Mouse (Mus musculus) midbrain, embryonic 16.5 days (tissue): ENCODE results near the gene Mrpl22. TPM values are rescaled to one million over a fixed set of nuclear protein-coding genes. Genes with fewer than 3 reads are reported as not detected.
"Not testable (repeated sequence)": the region's sequence is repeated elsewhere in the genome, so short reads cannot be mapped to it uniquely, and the experiment has no call there.

Source experiments
- ATAC-seq: fragments of 200-750 bp; cut with Nextera tagmentation; 2 replicates; pipeline ENCODE4 v1.8.0; 2017; ENCODE audit warnings: moderate TSS enrichment
- H3K27ac ChIP-seq: fragments of 300-500 bp; sonication (generic); 2 replicates; pipeline ENCODE4 v1.5.1; 2014; ENCODE audit warnings: mild to moderate bottlenecking, low read length, mixed read lengths
- H3K27me3 ChIP-seq: fragments of 300-500 bp; sonication (generic); 2 replicates; pipeline ENCODE4 v1.6.1; 2014; ENCODE audit warnings: low read depth, low read length, mixed read lengths; ENCODE audit not compliant: control insufficient read depth, insufficient read depth
- H3K36me3 ChIP-seq: fragments of 300-500 bp; sonication (generic); 2 replicates; pipeline ENCODE4 v1.6.1; 2014; ENCODE audit warnings: mild to moderate bottlenecking, low read length, moderate library complexity, mixed read lengths; ENCODE audit not compliant: control insufficient read depth, insufficient read depth
- H3K4me1 ChIP-seq: fragments of 300-500 bp; sonication (generic); 2 replicates; pipeline ENCODE4 v1.6.1; 2014; ENCODE audit warnings: mild to moderate bottlenecking, low read length, mixed read lengths; ENCODE audit not compliant: control insufficient read depth, insufficient read depth
- H3K4me2 ChIP-seq: fragments of 300-500 bp; sonication (generic); 2 replicates; pipeline ENCODE4 v1.6.1; 2014; ENCODE audit warnings: mild to moderate bottlenecking, low read length, mixed read lengths
- H3K4me3 ChIP-seq: fragments of 300-500 bp; sonication (generic); 2 replicates; pipeline ENCODE4 v1.5.1; 2014; ENCODE audit warnings: low read depth, mild to moderate bottlenecking, low read length, moderate library complexity, mixed read lengths
- H3K9ac ChIP-seq: fragments of 300-500 bp; sonication (generic); 2 replicates; pipeline ENCODE4 v1.6.1; 2014; ENCODE audit warnings: low read depth, low read length, mixed read lengths
- H3K9me3 ChIP-seq: fragments of 300-500 bp; sonication (generic); replicated peaks from 2 replicates; pipeline ENCODE4 v1.6.1; 2014; ENCODE audit warnings: mild to moderate bottlenecking, low read length, mixed read lengths; ENCODE audit not compliant: control insufficient read depth, poor library complexity, severe bottlenecking
- whole genome bisulfite sequencing: fragments of 180-500 bp; shearing (Covaris S2); extraction: QIAGEN DNeasy Blood & Tissue Kit; methylation state at CpG from one replicate; pipeline ENCODE4 v1.1.7; 2014; 5-methylcytosine and 5-hydroxymethylcytosine counted together
- polyA plus RNA-seq: library from polyadenylated mRNA; unstranded; fragments of >200 nt; fragmentation: Nextera tagmentation; extraction: Ambion mirVana; gene quantifications from 2 replicates; pipeline ENCODE4 v1.2.1, GENCODE M21; 2015

The Mrpl22 gene
- polyA plus RNA-seq, 1 experiment from 2014 or later = 88.5 TPM

GRCm38 (mm10) chr11:58198663-58199062 lies 27.2 kb downstream of the Mrpl22 start:
- H3K4me2 ChIP-seq = peak overlapping the region; percentile 58
- 84% methylated on average over 4 of the region's 4 CpGs for WGBS
- H3K36me3 ChIP-seq = no peaks in the 10 kb centered on the region
- no peak overlapping the region for H3K4me3 ChIP-seq
- no peaks in the 10 kb centered on the region for H3K9me3 ChIP-seq
- H3K9ac ChIP-seq = no peak overlapping the region
- H3K4me1 ChIP-seq = no peaks in the 10 kb centered on the region
- no peaks in the 10 kb centered on the region for H3K27me3 ChIP-seq
- H3K27ac ChIP-seq = no peak overlapping the region
- no peak for ATAC-seq

GRCm38 (mm10) chr11:58199229-58200037 lies 28.0 kb downstream of the Mrpl22 start, which contains the start of the genes Igtp and Irgm2:
TSS of gene Igtp (plus strand) at chr11:58199556.
TSS of gene Irgm2 (plus strand) at chr11:58199618.
- WGBS = 10% methylated on average over 13 of the region's 15 CpGs
- H3K4me3 ChIP-seq = peak within 1 kb of the TSS; percentile 30
- not testable (repeated sequence) for H3K36me3 ChIP-seq, ATAC-seq, H3K4me1 ChIP-seq, H3K9me3 ChIP-seq, H3K27me3 ChIP-seq, H3K27ac ChIP-seq
- H3K9ac ChIP-seq = peak within 1 kb of the TSS; percentile 41; the same call in 1 of the 2 replicates
- peak within 1 kb of the TSS; percentile 58 for H3K4me2 ChIP-seq

DNA sequence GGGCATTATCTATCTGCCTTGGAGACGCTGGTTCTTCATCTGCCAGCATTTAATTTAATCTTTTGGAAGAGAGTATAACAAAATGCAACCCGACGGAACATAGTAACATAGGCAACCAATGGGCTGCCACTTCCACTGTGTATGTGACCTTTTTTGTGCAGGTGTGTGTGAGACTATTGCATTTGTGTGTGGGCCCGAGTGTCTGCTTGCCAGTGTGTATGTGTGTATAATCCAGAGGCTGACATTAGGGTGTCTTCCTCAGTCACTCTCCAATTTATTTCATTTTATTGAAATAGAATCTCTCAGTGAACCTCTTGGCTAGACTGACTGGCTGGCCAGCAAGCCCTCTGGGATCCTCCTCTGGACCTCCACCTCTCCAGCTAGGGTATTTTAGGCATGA lies 28.8 kb downstream of the Mrpl22 start:
- no peaks in the 10 kb centered on the region for H3K27me3 ChIP-seq
- H3K27ac ChIP-seq = no peak overlapping the region
- no peak for ATAC-seq
- WGBS = 95% methylated on average over 4 of the region's 4 CpGs
- H3K4me1 ChIP-seq = no peaks in the 10 kb centered on the region
- no peak overlapping the region for H3K4me3 ChIP-seq
- H3K36me3 ChIP-seq = no peaks in the 10 kb centered on the region
- H3K9ac ChIP-seq = no peak overlapping the region
- H3K4me2 ChIP-seq = no peak overlapping the region
- H3K9me3 ChIP-seq = no peaks in the 10 kb centered on the region

DNA sequence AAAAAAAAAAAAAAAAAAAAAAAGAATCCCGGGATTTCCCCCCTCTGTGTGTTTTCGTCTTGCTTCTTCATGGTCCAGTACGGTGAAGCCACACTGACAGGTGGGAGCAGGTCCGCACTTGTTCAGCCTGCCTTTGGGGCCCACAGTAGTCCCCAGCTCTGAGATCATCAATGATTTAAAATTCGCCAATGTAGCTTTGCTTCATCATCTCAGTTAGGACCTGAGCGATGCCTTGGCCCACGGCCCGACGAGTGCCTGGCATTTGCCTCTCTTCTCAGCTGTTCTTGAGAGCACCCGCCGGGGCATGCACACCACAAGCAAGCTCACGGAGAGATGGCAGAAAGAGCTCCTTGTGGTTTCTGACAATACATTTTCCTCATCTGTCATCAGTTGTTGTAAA lies 29.6 kb downstream of the Mrpl22 start:
- Histone ChIP-seq H3K27ac (no peak overlapping the region), H3K36me3 (no peaks in the 10 kb centered on the region), H3K27me3 (no peaks in the 10 kb centered on the region), H3K9ac (no peak overlapping the region), H3K4me3 (no peak overlapping the region), H3K9me3 (no peaks in the 10 kb centered on the region), H3K4me2 (no peak overlapping the region), H3K4me1 (no peaks in the 10 kb centered on the region)
- ATAC-seq = no peak
- WGBS = 87% methylated on average over 12 of the region's 12 CpGs

DNA sequence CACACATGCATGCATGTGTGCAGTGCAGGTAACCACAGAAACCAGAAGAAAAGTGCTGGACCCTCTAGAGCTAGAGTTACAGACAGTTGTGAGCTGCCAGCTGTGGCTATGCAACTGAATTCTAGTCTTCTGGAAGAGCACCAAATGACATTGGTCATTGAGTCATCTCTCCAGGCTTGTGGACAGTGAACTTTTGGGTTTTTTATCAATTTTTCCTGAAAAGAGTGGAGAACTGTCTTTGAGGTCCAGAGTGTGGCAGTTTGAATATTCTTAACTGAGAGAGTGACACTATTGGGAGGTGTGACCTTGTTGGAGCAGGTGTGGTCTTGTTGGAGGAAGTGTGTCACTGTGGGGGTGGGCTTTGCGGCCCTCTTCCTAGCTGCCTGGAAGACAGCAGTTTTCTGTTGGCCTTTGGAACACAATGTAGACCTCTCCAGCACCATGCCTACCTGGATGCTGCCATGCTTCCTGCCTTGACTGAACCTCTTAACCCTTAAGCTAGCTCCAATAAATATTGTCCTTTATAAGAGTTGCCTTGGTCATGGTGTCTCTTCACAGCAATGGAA lies 38.9 kb downstream of the Mrpl22 start:
- Histone ChIP-seq H3K9ac (no peak overlapping the region), H3K4me1 (no peaks in the 10 kb centered on the region), H3K9me3 (no peaks in the 10 kb centered on the region), H3K27me3 (no peaks in the 10 kb centered on the region), H3K4me2 (no peak overlapping the region), H3K27ac (no peak overlapping the region), H3K36me3 (no peaks in the 10 kb centered on the region), H3K4me3 (no peak overlapping the region)
- 100% methylated on average over 1 of the region's 1 CpGs for WGBS
- ATAC-seq = no peak

DNA sequence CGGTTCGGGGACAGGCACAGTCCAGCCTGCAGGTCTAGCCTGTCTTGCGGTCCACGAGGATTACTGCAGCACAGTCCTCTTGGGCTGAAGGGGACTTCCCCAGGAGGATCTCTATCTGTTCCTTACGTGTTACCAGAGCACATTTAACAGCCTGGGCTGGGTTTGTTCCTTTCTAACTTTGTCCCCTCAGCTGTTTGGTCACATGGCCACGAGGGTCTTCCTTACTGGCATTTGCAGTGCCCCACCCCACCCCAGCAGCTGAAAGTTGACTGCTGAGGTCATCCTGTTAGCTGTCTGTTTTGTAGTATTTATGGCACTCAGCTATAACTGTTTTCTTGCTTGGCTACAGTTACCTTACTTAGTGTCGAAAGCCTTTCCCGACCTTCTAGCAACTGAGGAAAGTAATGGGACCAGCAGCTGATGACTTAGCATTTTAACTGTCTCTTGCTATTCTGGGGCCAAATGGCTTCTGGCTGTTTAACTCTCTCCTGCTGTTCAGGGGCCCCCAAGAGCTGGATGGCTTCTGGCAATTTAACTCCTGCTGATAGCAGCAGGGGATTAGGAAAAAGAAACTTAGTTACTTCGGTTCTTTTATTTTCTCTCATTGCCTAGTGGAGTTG lies 39.7 kb downstream of the Mrpl22 start:
- no peak overlapping the region for H3K4me3 ChIP-seq
- H3K27ac ChIP-seq = no peak overlapping the region
- H3K9me3 ChIP-seq = no peaks in the 10 kb centered on the region
- no peaks in the 10 kb centered on the region for H3K36me3 ChIP-seq
- 21% methylated on average over 9 of the region's 9 CpGs for WGBS
- H3K4me2 ChIP-seq = no peak overlapping the region
- no peaks in the 10 kb centered on the region for H3K27me3 ChIP-seq
- H3K4me1 ChIP-seq = no peaks in the 10 kb centered on the region
- ATAC-seq = no peak
- no peak overlapping the region for H3K9ac ChIP-seq

- Histone ChIP-seq H3K27ac (no peak overlapping the region), H3K27me3 (no peaks in the 10 kb centered on the region), H3K4me2 (no peak overlapping the region), H3K4me3 (no peak overlapping the region), H3K36me3 (no peaks in the 10 kb centered on the region), H3K4me1 (no peaks in the 10 kb centered on the region), H3K9me3 (no peaks in the 10 kb centered on the region), H3K9ac (no peak overlapping the region)
- no peak for ATAC-seq
- WGBS = 9% methylated on average over 2 of the region's 2 CpGs
These were observed 40.2 kb downstream of the Mrpl22 start for GRCm38 (mm10) chr11:58211682-58212067.

DNA sequence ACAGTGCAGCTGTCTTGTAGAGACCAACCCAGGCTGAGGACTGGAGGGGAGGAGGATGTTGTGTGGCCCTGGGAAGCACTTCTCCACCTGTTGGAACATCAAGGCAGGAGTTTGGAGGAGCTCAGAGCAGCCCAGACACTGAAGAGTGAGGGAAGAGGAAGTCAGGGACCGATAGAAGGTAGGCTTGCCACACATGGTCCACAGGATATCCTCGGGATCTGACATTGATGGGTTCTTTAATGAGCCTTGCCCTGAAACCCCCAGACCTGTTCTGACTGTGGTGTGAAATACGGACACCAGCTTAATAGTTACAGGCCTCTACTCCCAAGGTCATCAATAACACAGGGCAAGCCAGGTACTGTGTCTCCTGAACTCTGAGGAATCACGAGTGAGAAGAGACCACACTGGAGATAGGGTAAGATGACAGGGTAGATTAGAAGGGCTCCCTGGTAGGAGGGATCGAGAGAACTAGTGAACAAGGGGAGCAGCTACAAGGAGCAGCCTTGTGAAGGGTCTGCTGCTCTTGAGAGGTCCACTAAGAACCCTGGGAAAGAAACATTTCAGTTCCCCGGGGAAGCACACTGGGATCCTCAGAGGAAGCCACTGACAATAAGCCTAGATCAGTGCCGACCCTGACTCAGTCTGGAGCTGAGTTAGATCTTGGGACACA lies 42.3 kb downstream of the Mrpl22 start:
- H3K4me2 ChIP-seq = no peak overlapping the region
- no peak overlapping the region for H3K4me3 ChIP-seq
- no peaks in the 10 kb centered on the region for H3K4me1 ChIP-seq
- no peak overlapping the region for H3K27ac ChIP-seq
- ATAC-seq = no peak
- no peak overlapping the region for H3K9ac ChIP-seq
- 88% methylated on average over 7 of the region's 7 CpGs for WGBS
- H3K9me3 ChIP-seq = no peaks in the 10 kb centered on the region
- H3K27me3 ChIP-seq = no peaks in the 10 kb centered on the region
- H3K36me3 ChIP-seq = no peaks in the 10 kb centered on the region
